Mouse (Mus musculus): ENCODE results near the gene Gabbr1. TPM values are rescaled to one million over a fixed set of nuclear protein-coding genes. Genes with fewer than 3 reads are reported as not detected.
"Not testable (repeated sequence)": the region's sequence is repeated elsewhere in the genome, so short reads cannot be mapped to it uniquely, and the experiment has no call there.

Gene Gabbr1
- polyA plus RNA-seq, 1 experiment from 2014 or later = 15.0 TPM

- Histone ChIP-seq H3K4me1 (no peaks in the 10 kb centered on the region), H3K4me3 (replicated peaks) (no peak overlapping the region), H3K9me3 (replicated peaks) (no peaks in the 10 kb centered on the region), H3K9ac (no peak overlapping the region), H3K27ac (replicated peaks) (no peak overlapping the region), H3K4me2 (replicated peaks) (no peak overlapping the region), H3K36me3 (no peaks in the 10 kb centered on the region), H3K27me3 (no peaks in the 10 kb centered on the region)
- ATAC-seq (ENCODE audit: insufficient number of reproducible peaks, low FRiP score, low TSS enrichment, low read depth) = no peak
Measured at GRCm38 (mm10) chr17:37016333-37016732, 29.4 kb upstream of the Gabbr1 start.

GRCm38 (mm10) chr17:37018328-37018727 is 27.4 kb upstream of the Gabbr1 start:
- no peak for ATAC-seq (ENCODE audit: insufficient number of reproducible peaks, low FRiP score, low TSS enrichment, low read depth)
- Histone ChIP-seq H3K4me3 (replicated peaks) (no peak overlapping the region), H3K9me3 (replicated peaks) (no peaks in the 10 kb centered on the region), H3K27me3 (no peaks in the 10 kb centered on the region), H3K4me1 (no peaks in the 10 kb centered on the region), H3K9ac (no peak overlapping the region), H3K4me2 (replicated peaks) (no peak overlapping the region), H3K36me3 (no peaks in the 10 kb centered on the region), H3K27ac (replicated peaks) (no peak overlapping the region)
- WGBS = 74% methylated on average over 3 of the region's 3 CpGs

GRCm38 (mm10) chr17:37019242-37019641 is 26.5 kb upstream of the Gabbr1 start:
- not testable (repeated sequence) for H3K9me3 ChIP-seq (replicated peaks); H3K4me3 ChIP-seq (replicated peaks); H3K9ac ChIP-seq; H3K27ac ChIP-seq (replicated peaks); H3K4me2 ChIP-seq (replicated peaks); H3K27me3 ChIP-seq; H3K4me1 ChIP-seq; ATAC-seq (ENCODE audit: insufficient number of reproducible peaks, low FRiP score, low TSS enrichment, low read depth); H3K36me3 ChIP-seq
- WGBS = 84% methylated on average over 5 of the region's 5 CpGs

GRCm38 (mm10) chr17:37022628-37023576 is 22.9 kb upstream of the Gabbr1 start, which contains the start of gene Mog:
Gene Mog (minus strand): TSS chr17:37023398.
- ATAC-seq (ENCODE audit: insufficient number of reproducible peaks, low FRiP score, low TSS enrichment, low read depth) = no peak

GRCm38 (mm10) chr17:37026425-37026824 is 19.3 kb upstream of the Gabbr1 start:
- Histone ChIP-seq H3K27me3 (no peaks in the 10 kb centered on the region), H3K4me1 (no peaks in the 10 kb centered on the region), H3K4me2 (replicated peaks) (no peak overlapping the region), H3K9ac (no peak overlapping the region), H3K36me3 (no peaks in the 10 kb centered on the region), H3K27ac (replicated peaks) (no peak overlapping the region), H3K9me3 (replicated peaks) (no peaks in the 10 kb centered on the region), H3K4me3 (replicated peaks) (no peak overlapping the region)
- WGBS = 82% methylated on average over 2 of the region's 2 CpGs
- ATAC-seq (ENCODE audit: insufficient number of reproducible peaks, low FRiP score, low TSS enrichment, low read depth) = no peak

More at GRCm38 (mm10) chr17:37022628-37023576, 22.9 kb upstream of the Gabbr1 start, which contains the start of gene Mog:
- no peak within 1 kb of the TSS for H3K9ac ChIP-seq
- H3K9me3 ChIP-seq (replicated peaks) = no peaks in the 10 kb centered on the region
- H3K4me1 ChIP-seq = no peaks in the 10 kb centered on the region
- no peak within 1 kb of the TSS for H3K4me2 ChIP-seq (replicated peaks)
- H3K27me3 ChIP-seq = no peaks in the 10 kb centered on the region
- H3K36me3 ChIP-seq = no peaks in the 10 kb centered on the region
- no peak within 1 kb of the TSS for H3K4me3 ChIP-seq (replicated peaks)
- H3K27ac ChIP-seq (replicated peaks) = no peak within 1 kb of the TSS
- WGBS = 66% methylated on average over 9 of the region's 9 CpGs

- Histone ChIP-seq H3K4me3 (replicated peaks) (no peak overlapping the region), H3K4me1 (no peaks in the 10 kb centered on the region), H3K36me3 (no peaks in the 10 kb centered on the region), H3K9ac (no peak overlapping the region), H3K4me2 (replicated peaks) (no peak overlapping the region), H3K27me3 (no peaks in the 10 kb centered on the region), H3K27ac (replicated peaks) (peak overlapping the region; percentile 96), H3K9me3 (replicated peaks) (no peaks in the 10 kb centered on the region)
- WGBS = 89% methylated on average over 4 of the region's 4 CpGs
- ATAC-seq (ENCODE audit: insufficient number of reproducible peaks, low FRiP score, low TSS enrichment, low read depth) = no peak
Measured at GRCm38 (mm10) chr17:37027486-37027885, 18.3 kb upstream of the Gabbr1 start.

- peak overlapping the region; percentile 55 for H3K4me2 ChIP-seq (replicated peaks)
- H3K9ac ChIP-seq = 0 out of 2 replicates have a peak overlapping the region, but pooled peaks have one; percentile 15
- peak; percentile 18 for ATAC-seq (ENCODE audit: insufficient number of reproducible peaks, low FRiP score, low TSS enrichment, low read depth)
Measured at GRCm38 (mm10) chr17:37028212-37028611, 17.6 kb upstream of the Gabbr1 start.

GRCm38 (mm10) chr17:37028683-37029120 is 17.1 kb upstream of the Gabbr1 start:
- ATAC-seq (ENCODE audit: insufficient number of reproducible peaks, low FRiP score, low TSS enrichment, low read depth) = peak; percentile 96
- Histone ChIP-seq H3K9ac (peak overlapping the region; percentile 48), H3K4me1 (no peaks in the 10 kb centered on the region), H3K27ac (replicated peaks) (peak overlapping the region; percentile 96), H3K9me3 (replicated peaks) (no peaks in the 10 kb centered on the region), H3K27me3 (no peaks in the 10 kb centered on the region), H3K36me3 (no peaks in the 10 kb centered on the region), H3K4me2 (replicated peaks) (peak overlapping the region; percentile 55), H3K4me3 (replicated peaks) (peak overlapping the region; percentile 59)
- WGBS = under 1% methylated on average over 14 of the region's 14 CpGs

More at GRCm38 (mm10) chr17:37028212-37028611, 17.6 kb upstream of the Gabbr1 start:
- peak overlapping the region; percentile 59 for H3K4me3 ChIP-seq (replicated peaks)
- peak overlapping the region; percentile 96 for H3K27ac ChIP-seq (replicated peaks)
- WGBS = 2% methylated on average over 10 of the region's 10 CpGs
- no peaks in the 10 kb centered on the region for H3K36me3 ChIP-seq
- H3K27me3 ChIP-seq = no peaks in the 10 kb centered on the region
- H3K4me1 ChIP-seq = no peaks in the 10 kb centered on the region
- H3K9me3 ChIP-seq (replicated peaks) = no peaks in the 10 kb centered on the region

GRCm38 (mm10) chr17:37029162-37029561 is 16.6 kb upstream of the Gabbr1 start:
- Histone ChIP-seq H3K4me1 (no peaks in the 10 kb centered on the region), H3K4me3 (replicated peaks) (peak overlapping the region; percentile 59), H3K36me3 (no peaks in the 10 kb centered on the region), H3K9ac (no peak overlapping the region), H3K27ac (replicated peaks) (peak overlapping the region; percentile 96), H3K4me2 (replicated peaks) (peak overlapping the region; percentile 55), H3K27me3 (no peaks in the 10 kb centered on the region), H3K9me3 (replicated peaks) (no peaks in the 10 kb centered on the region)
- WGBS = 55% methylated on average over 8 of the region's 8 CpGs
- ATAC-seq (ENCODE audit: insufficient number of reproducible peaks, low FRiP score, low TSS enrichment, low read depth) = no peak

GRCm38 (mm10) chr17:37039127-37039894 is 6.5 kb upstream of the Gabbr1 start:
- Histone ChIP-seq H3K36me3 (no peaks in the 10 kb centered on the region), H3K4me2 (replicated peaks) (no peak overlapping the region), H3K9ac (no peak overlapping the region), H3K9me3 (replicated peaks) (no peaks in the 10 kb centered on the region), H3K4me1 (no peaks in the 10 kb centered on the region), H3K4me3 (replicated peaks) (no peak overlapping the region), H3K27me3 (no peaks in the 10 kb centered on the region), H3K27ac (replicated peaks) (no peak overlapping the region)
- WGBS = 70% methylated on average over 2 of the region's 2 CpGs
- no peak for ATAC-seq (ENCODE audit: insufficient number of reproducible peaks, low FRiP score, low TSS enrichment, low read depth)

- no peak overlapping the region for H3K9ac ChIP-seq
- peak overlapping the region; percentile 92; the same call in 1 of the 2 replicates for H3K4me2 ChIP-seq (replicated peaks)
- no peak for ATAC-seq (ENCODE audit: insufficient number of reproducible peaks, low FRiP score, low TSS enrichment, low read depth)
- H3K27ac ChIP-seq (replicated peaks) = peak overlapping the region; percentile 77; the same call in 1 of the 2 replicates
- H3K9me3 ChIP-seq (replicated peaks) = no peaks in the 10 kb centered on the region
- H3K27me3 ChIP-seq = peaks cover 4% of the 10 kb centered on the region; the same call in 1 of the 2 replicates
- H3K36me3 ChIP-seq = no peaks in the 10 kb centered on the region
- peaks cover 29% of the 10 kb centered on the region for H3K4me1 ChIP-seq
- peak overlapping the region; percentile 68 for H3K4me3 ChIP-seq (replicated peaks)
- WGBS = 62% methylated on average over 7 of the region's 7 CpGs
Measured at GRCm38 (mm10) chr17:37044651-37045244, 1.0 kb upstream of the Gabbr1 start.

Measured in embryonic facial prominence, embryonic 15.5 days (tissue).